Mouse (Mus musculus) liver, embryonic 12.5 days (tissue): ENCODE data around the gene Afmid. TPM values are rescaled to one million over a fixed set of nuclear protein-coding genes. Genes with fewer than 3 reads are reported as not detected.

Experiments used
- ATAC-seq: fragments of 200-750 bp; cut with Nextera tagmentation; 2 replicates; pipeline ENCODE4 v1.8.0; 2017; ENCODE audit warnings: moderate number of reproducible peaks, mild to moderate bottlenecking, moderate library complexity
- H3K27ac ChIP-seq: fragments of 300-500 bp; sonication (generic); 2 replicates; pipeline ENCODE4 v1.5.1; 2016; ENCODE audit warnings: mild to moderate bottlenecking
- H3K27me3 ChIP-seq: fragments of 300-500 bp; sonication (generic); replicated peaks from 2 replicates; pipeline ENCODE4 v1.6.1; 2016; ENCODE audit warnings: mild to moderate bottlenecking, moderate library complexity
- H3K36me3 ChIP-seq: fragments of 300-500 bp; sonication (generic); 2 replicates; pipeline ENCODE4 v1.6.1; 2016; ENCODE audit warnings: mild to moderate bottlenecking, moderate library complexity
- H3K4me1 ChIP-seq: fragments of 300-500 bp; sonication (generic); 2 replicates; pipeline ENCODE4 v1.6.1; 2016
- H3K4me2 ChIP-seq: fragments of 300-500 bp; sonication (generic); 2 replicates; pipeline ENCODE4 v1.6.1; 2016; ENCODE audit warnings: mild to moderate bottlenecking, moderate library complexity
- H3K4me3 ChIP-seq: fragments of 300-500 bp; sonication (generic); 2 replicates; pipeline ENCODE4 v1.5.1; 2016; ENCODE audit warnings: mild to moderate bottlenecking, moderate library complexity
- H3K9ac ChIP-seq: fragments of 300-500 bp; sonication (generic); 2 replicates; pipeline ENCODE4 v1.6.1; 2016; ENCODE audit warnings: mild to moderate bottlenecking, moderate library complexity
- H3K9me3 ChIP-seq: fragments of 300-500 bp; sonication (generic); replicated peaks from 2 replicates; pipeline ENCODE4 v1.6.1; 2016; ENCODE audit warnings: mild to moderate bottlenecking, moderate library complexity
- WGBS: fragments of 180-500 bp; shearing (Covaris S2); methylation state at CpG from one replicate; pipeline ENCODE4 v1.1.7; 2016; ENCODE audit not compliant: insufficient replicate concordance; 5-methylcytosine and 5-hydroxymethylcytosine counted together
- polyA plus RNA-seq: library from polyadenylated mRNA; unstranded; fragments of >200 nt; fragmentation: Nextera tagmentation; extraction: Ambion mirVana; gene quantifications from 2 replicates; pipeline ENCODE4 v1.2.1, GENCODE M21; 2016

Afmid gene
- polyA plus RNA-seq, 1 experiment from 2014 or later, result 6.7 TPM

DNA sequence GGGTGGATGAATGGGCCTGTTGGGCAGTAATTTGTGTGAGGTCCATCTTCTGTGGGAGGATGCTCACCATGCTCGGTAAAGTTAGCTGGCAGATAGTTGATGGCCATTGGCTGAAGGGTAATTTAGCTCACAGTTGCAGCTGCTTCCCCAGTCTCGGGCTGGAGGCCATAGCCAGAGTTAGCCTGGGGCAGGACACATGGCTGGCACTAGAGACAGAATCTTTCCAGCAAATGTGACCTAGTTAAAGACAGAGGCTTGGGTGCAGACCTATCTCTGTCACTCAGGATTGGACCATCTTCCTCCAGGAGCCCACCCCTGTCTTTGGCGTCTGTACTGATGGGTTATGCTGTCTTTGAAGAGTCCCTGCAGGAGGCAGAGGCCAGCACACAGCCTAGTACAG is 32.7 kb downstream of the Afmid start:
- Histone ChIP-seq H3K9me3 (no peaks in the 10 kb centered on the region; the same call in 1 of the 2 replicates), H3K36me3 (peaks cover 52% of the 10 kb centered on the region), H3K9ac (no peak overlapping the region), H3K4me1 (0 out of 2 replicates have a peak, but pooled peaks cover 4% of the 10 kb centered on the region), H3K27me3 (peaks cover 53% of the 10 kb centered on the region), H3K27ac (peak overlapping the region; percentile 2; the same call in 1 of the 2 replicates), H3K4me3 (no peak overlapping the region), H3K4me2 (no peak overlapping the region)
- 58% methylated on average over 3 of the region's 3 CpGs for WGBS
- ATAC-seq, result no peak

- no peak for ATAC-seq
- H3K4me3 ChIP-seq, result no peak within 1 kb of the TSS
- WGBS, result 5% methylated on average over 23 of the region's 23 CpGs
- peak within 1 kb of the TSS; percentile 19; the same call in 1 of the 2 replicates for H3K4me2 ChIP-seq
- 0 out of 2 replicates have a peak, but pooled peaks cover 4% of the 10 kb centered on the region for H3K4me1 ChIP-seq
- H3K27me3 ChIP-seq, result peaks cover 72% of the 10 kb centered on the region
- no peaks in the 10 kb centered on the region; the same call in 1 of the 2 replicates for H3K9me3 ChIP-seq
- no peak within 1 kb of the TSS for H3K27ac ChIP-seq
- no peak within 1 kb of the TSS for H3K9ac ChIP-seq
- peaks cover 30% of the 10 kb centered on the region for H3K36me3 ChIP-seq
Measured at GRCm38 (mm10) chr11:117860601-117861000, 34.9 kb downstream of the Afmid start, which contains the start of gene Tmem235. TSS of gene Tmem235 (plus strand) at chr11:117860752.

DNA sequence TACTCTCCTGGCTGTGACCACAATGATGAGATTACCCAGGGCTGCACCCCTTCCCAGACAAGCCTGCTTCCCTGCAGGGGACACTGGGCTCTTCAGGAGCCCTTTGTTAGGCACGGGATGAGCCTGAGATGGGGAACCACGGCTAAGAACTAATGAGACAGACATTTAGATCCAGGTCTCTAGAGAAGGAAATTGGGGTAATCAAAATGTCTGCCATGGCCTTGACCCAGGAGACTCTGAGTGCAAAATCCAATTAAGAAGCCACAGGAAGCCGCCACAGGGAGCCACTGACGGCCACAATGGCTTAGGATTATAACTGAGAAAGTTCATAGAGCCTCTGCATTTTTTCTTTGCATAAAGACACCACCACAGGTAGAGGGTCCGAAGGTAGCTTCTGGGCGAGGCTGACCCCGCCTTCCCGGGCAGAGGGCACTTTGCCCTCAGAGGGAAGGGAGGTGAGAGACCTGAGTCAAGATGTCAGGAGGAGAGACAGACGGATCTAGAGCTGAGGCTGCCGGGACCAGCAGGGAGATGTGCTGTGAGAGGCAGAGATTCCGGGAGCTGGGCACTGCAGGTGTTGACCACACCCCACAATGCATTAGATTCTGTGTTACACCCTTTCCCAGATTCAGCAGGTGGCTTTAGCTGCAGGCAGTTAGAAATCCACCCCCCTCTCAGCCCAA is 37.6 kb downstream of the Afmid start:
- Histone ChIP-seq H3K9ac (no peak overlapping the region), H3K9me3 (no peaks in the 10 kb centered on the region), H3K4me1 (0 out of 2 replicates have a peak, but pooled peaks cover 4% of the 10 kb centered on the region), H3K4me2 (no peak overlapping the region), H3K4me3 (no peak overlapping the region), H3K36me3 (peaks cover 5% of the 10 kb centered on the region; the same call in 1 of the 2 replicates), H3K27me3 (peaks cover 76% of the 10 kb centered on the region), H3K27ac (no peak overlapping the region)
- ATAC-seq, result no peak
- WGBS, result 34% methylated on average over 11 of the region's 11 CpGs

GRCm38 (mm10) chr11:117864805-117865204 is 39.1 kb downstream of the Afmid start:
- no peaks in the 10 kb centered on the region for H3K9me3 ChIP-seq
- H3K9ac ChIP-seq, result no peak overlapping the region
- H3K27ac ChIP-seq, result no peak overlapping the region
- H3K4me3 ChIP-seq, result no peak overlapping the region
- no peak for ATAC-seq
- no peaks in the 10 kb centered on the region for H3K36me3 ChIP-seq
- H3K4me2 ChIP-seq, result no peak overlapping the region
- peaks cover 69% of the 10 kb centered on the region for H3K27me3 ChIP-seq
- WGBS, result 25% methylated on average over 2 of the region's 2 CpGs
- 0 out of 2 replicates have a peak, but pooled peaks cover 4% of the 10 kb centered on the region for H3K4me1 ChIP-seq

DNA sequence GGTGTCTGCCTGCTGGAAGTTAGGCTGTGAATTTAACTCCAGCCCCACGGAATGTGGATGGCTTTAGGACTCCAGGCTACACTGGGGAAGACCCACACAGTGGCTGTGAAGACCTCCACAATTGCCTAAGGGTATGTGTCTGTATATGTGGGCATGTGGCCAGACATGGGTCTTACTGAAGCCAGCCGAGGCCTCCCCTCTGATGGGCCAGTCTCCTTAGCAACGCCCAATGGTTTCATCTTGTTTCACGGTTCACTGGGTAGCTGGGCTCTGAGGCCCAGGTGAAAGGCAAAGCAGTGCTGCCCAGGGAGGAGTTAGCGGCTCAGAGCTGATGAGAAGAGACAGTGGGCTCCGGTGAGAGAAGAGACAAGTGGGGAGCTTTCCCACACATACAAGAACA is 40.3 kb downstream of the Afmid start:
- H3K36me3 ChIP-seq, result no peaks in the 10 kb centered on the region
- no peak overlapping the region for H3K4me2 ChIP-seq
- no peak overlapping the region for H3K27ac ChIP-seq
- peaks cover 60% of the 10 kb centered on the region for H3K27me3 ChIP-seq
- H3K9ac ChIP-seq, result no peak overlapping the region
- WGBS, result 52% methylated on average over 6 of the region's 6 CpGs
- H3K4me3 ChIP-seq, result no peak overlapping the region
- no peak for ATAC-seq
- no peaks in the 10 kb centered on the region for H3K9me3 ChIP-seq
- 0 out of 2 replicates have a peak, but pooled peaks cover 2% of the 10 kb centered on the region for H3K4me1 ChIP-seq

DNA sequence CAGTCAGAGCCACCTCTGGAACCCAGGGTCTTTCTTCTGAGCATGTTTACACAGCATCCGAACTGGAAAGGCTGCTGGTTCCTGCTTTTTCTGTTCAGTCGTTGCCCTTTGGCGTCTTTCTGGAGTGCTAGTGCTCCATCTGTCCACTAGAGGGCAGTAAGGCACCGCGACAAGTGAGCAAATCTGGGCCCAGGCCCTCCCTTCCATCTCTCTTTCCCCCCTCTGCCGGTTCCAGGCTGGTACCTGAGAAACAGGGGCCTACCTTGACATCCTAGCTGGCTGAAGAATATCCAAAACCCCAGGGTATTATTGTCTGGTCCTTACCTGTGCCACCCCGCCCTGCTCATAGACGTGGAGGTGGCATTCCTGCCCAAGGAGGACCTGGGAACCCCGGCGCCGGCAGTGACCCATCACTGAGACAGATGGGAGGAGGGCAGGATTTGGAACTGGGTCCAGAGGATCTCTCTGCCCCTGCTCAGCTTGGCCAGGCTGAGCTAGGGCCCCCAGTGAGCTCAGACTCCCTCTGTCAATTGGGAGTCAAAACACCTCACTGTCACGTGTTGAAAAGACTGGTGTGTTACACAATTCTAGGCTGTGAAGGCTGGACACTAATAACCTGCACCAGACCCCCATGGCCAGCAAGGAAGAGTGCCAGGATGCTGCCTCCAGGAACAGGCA is 45.1 kb downstream of the Afmid start:
- no peak overlapping the region for H3K4me2 ChIP-seq
- peaks cover 44% of the 10 kb centered on the region for H3K27me3 ChIP-seq
- no peak overlapping the region for H3K27ac ChIP-seq
- H3K4me3 ChIP-seq, result no peak overlapping the region
- no peaks in the 10 kb centered on the region for H3K9me3 ChIP-seq
- no peak for ATAC-seq
- H3K9ac ChIP-seq, result no peak overlapping the region
- H3K36me3 ChIP-seq, result no peaks in the 10 kb centered on the region
- WGBS, result 37% methylated on average over 12 of the region's 12 CpGs
- H3K4me1 ChIP-seq, result peaks cover 24% of the 10 kb centered on the region

GRCm38 (mm10) chr11:117871376-117871775 is 45.7 kb downstream of the Afmid start:
- H3K9ac ChIP-seq, result no peak overlapping the region
- no peaks in the 10 kb centered on the region for H3K36me3 ChIP-seq
- no peaks in the 10 kb centered on the region for H3K9me3 ChIP-seq
- WGBS, result 43% methylated on average over 5 of the region's 5 CpGs
- H3K4me2 ChIP-seq, result no peak overlapping the region
- H3K4me1 ChIP-seq, result peaks cover 28% of the 10 kb centered on the region
- H3K27ac ChIP-seq, result no peak overlapping the region
- H3K4me3 ChIP-seq, result no peak overlapping the region
- ATAC-seq, result no peak
- H3K27me3 ChIP-seq, result peaks cover 44% of the 10 kb centered on the region

DNA sequence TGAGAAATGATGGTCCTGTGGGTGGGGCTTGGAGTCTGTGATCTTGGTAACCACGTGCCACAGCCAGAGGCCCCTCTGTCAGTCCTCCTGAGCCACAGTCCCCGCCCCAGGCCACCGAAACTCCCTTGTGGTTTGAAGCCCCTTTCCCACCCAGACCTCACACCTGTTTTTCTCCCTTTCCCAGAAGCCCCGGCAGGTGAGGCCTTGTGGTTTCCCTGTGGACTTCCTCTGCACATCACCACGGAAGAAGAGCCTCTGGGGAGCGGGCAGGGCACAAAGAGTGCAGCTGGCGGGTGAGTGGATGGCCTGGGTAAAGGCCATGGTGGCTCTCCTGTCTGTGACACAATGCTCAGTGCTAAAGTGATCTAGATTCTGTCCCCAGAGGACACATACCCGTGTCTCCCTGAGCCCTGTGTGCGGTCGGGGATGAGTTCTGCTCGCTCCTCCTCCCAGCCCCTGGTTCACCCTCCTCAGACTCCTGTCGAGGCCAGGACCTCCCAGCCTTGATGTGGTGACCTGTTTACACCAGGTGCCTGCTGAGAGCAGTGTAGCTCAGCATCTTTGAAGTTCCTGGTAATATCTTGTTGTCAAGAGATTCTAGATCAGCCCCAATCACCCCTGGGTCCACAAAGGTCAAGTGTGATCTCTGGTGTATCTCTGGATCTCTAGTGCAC is 46.3 kb downstream of the Afmid start:
- no peak overlapping the region for H3K27ac ChIP-seq
- H3K4me3 ChIP-seq, result no peak overlapping the region
- no peak for ATAC-seq
- H3K4me1 ChIP-seq, result peaks cover 31% of the 10 kb centered on the region
- H3K27me3 ChIP-seq, result peaks cover 44% of the 10 kb centered on the region
- H3K4me2 ChIP-seq, result peak overlapping the region; percentile 77; the same call in 1 of the 2 replicates
- H3K36me3 ChIP-seq, result no peaks in the 10 kb centered on the region
- H3K9me3 ChIP-seq, result no peaks in the 10 kb centered on the region
- no peak overlapping the region for H3K9ac ChIP-seq
- WGBS, result 27% methylated on average over 12 of the region's 12 CpGs

DNA sequence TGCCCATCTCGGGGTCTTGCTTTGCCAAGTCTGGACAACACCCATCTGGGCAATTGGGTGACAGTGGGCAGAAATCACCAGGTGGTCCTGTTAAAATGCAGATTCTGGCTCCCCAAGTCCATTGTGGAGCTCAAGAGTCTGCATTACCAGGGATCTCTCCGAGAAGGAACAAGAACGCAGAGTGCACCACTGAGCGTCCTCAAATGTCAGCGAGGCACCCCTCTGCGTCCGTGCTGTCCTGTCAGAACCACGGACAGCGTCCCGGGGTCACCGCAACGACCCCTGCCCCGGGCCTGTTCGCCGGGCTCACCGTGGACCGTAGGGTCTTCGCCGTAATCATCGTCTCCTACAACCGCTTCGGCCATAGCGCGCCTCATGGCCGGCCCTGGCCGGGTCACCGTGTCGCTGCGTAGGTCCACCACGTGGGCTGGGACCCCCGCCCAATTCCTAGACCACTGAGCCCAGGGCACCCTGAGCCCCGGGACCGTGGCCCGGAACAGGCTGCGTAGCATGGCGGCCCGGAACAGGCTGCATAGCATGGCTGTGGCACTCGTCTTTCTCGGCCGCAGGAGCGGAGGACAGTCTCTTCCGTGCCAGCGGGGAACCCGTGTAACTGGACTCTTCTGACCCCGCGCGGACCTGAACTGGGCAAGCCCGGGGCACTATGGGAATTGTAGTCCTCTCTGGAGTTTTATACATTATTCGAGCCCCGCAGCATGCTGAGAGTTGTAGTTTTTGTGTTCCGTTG is 47.3 kb downstream of the Afmid start, which contains the start of gene Tha1:
Tha1 (minus strand) TSS at position 621 of the 748 bp plus-strand sequence.
- Histone ChIP-seq H3K9me3 (no peaks in the 10 kb centered on the region), H3K36me3 (no peaks in the 10 kb centered on the region), H3K4me1 (peaks cover 40% of the 10 kb centered on the region), H3K4me3 (peak within 1 kb of the TSS; percentile 62), H3K27me3 (peaks cover 47% of the 10 kb centered on the region), H3K27ac (0 out of 2 replicates have a peak within 1 kb of the TSS, but pooled peaks have one; percentile 28), H3K9ac (peak within 1 kb of the TSS; percentile 61), H3K4me2 (peak within 1 kb of the TSS; percentile 77)
- ATAC-seq, result no peak
- 2% methylated on average over 51 of the region's 51 CpGs for WGBS

GRCm38 (mm10) chr11:117874419-117874818 is 48.7 kb downstream of the Afmid start:
- no peak for ATAC-seq
- Histone ChIP-seq H3K27ac (no peak overlapping the region), H3K9me3 (no peaks in the 10 kb centered on the region), H3K9ac (no peak overlapping the region), H3K4me1 (peaks cover 53% of the 10 kb centered on the region), H3K4me2 (no peak overlapping the region), H3K4me3 (no peak overlapping the region), H3K27me3 (peaks cover 52% of the 10 kb centered on the region), H3K36me3 (no peaks in the 10 kb centered on the region)
- WGBS, result 41% methylated on average over 4 of the region's 4 CpGs

DNA sequence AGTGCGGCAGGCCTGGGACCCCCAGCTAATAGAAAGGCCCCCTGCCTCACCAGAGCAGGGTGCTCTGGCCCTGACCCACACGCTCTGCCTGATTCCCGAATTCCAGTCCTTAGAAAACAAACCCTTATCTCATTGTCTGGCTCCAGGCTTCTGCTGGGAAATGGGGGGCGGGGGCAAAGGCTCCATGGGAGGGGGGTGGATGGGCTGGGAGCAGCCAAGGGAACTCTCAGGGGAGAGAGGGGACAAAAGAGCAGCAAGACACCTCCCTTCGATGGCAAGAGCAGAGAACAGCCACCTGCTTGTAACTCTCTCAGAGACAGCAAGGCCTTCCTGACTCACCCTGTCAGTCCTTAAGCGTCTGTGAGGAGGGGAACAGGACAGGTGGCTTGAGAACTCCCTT is 50.0 kb downstream of the Afmid start:
- no peaks in the 10 kb centered on the region for H3K36me3 ChIP-seq
- H3K4me3 ChIP-seq, result no peak overlapping the region
- no peak overlapping the region for H3K27ac ChIP-seq
- peaks cover 50% of the 10 kb centered on the region for H3K27me3 ChIP-seq
- no peak overlapping the region for H3K4me2 ChIP-seq
- H3K9ac ChIP-seq, result no peak overlapping the region
- no peaks in the 10 kb centered on the region for H3K9me3 ChIP-seq
- H3K4me1 ChIP-seq, result peaks cover 55% of the 10 kb centered on the region
- no peak for ATAC-seq
- 46% methylated on average over 6 of the region's 6 CpGs for WGBS
